Mouse (Mus musculus): ENCODE data around the gene Aldh16a1.

GRCm38 (mm10) chr7:45158991-45159390 lies 4.6 kb upstream of the Aldh16a1 start:
- TF ChIP-seq EP300 (IDR thresholded peaks at IDR 0.05) (no peak), CTCF (IDR thresholded peaks at IDR 0.05) (no peak)
